Comparison of ENCODE assay signal across 8 mouse cellular contexts in genomic region chr10:85624504-85625169, GRCm38 (mm10).
DNase-seq lines count a peak whose midpoint lies in the region; ATAC-seq and TF ChIP-seq lines count a peak whose summit lies in the region.

No protein-coding gene starts in this region.

- ATAC-seq in heart, embryonic 16.5 days (replicated peaks; ENCODE audit: extremely low read depth, insufficient read depth, low FRiP score): no peak
- ATAC-seq in liver, embryonic 11.5 days (replicated peaks; ENCODE audit: low FRiP score): no peak; the same call in 1 of the 2 replicates

- H3K4me1 ChIP-seq in spleen, adult 2 months (ENCODE audit: control insufficient read depth, insufficient read depth, insufficient read length): no peaks in the 10 kb centered on the region; the same call in 1 of the 2 replicates
- no peaks in the 10 kb centered on the region for H3K4me1 ChIP-seq in embryonic fibroblast, embryonic 13.5 days (ENCODE audit: control insufficient read depth, insufficient read depth, low read length)
- H3K4me1 ChIP-seq in heart, embryonic 16.5 days (ENCODE audit: control insufficient read depth, insufficient read depth, low read length): no peaks in the 10 kb centered on the region
- no peaks in the 10 kb centered on the region for H3K4me1 ChIP-seq in liver, embryonic 11.5 days (replicated peaks; ENCODE audit: control insufficient read depth, insufficient read depth, low read length)
- peaks cover 4% of the 10 kb centered on the region for H3K4me1 ChIP-seq in testis, adult 2 months (ENCODE audit: control insufficient read depth, insufficient read depth, low read length)

- H3K4me3 ChIP-seq in spleen, adult 2 months (ENCODE audit: extremely low read depth, insufficient read depth, insufficient read length): peak overlapping the region; percentile 36; the same call in 1 of the 2 replicates
- H3K4me3 ChIP-seq in embryonic fibroblast, embryonic 13.5 days (ENCODE audit: insufficient read depth, low read length): peak overlapping the region; percentile 36
- peak overlapping the region; percentile 54 for H3K4me3 ChIP-seq in heart, embryonic 16.5 days (ENCODE audit: low read length)
- H3K4me3 ChIP-seq in liver, embryonic 11.5 days (ENCODE audit: low read depth, low read length): peak overlapping the region; percentile 38
- peak overlapping the region; percentile 76 for H3K4me3 ChIP-seq in testis, adult 2 months (ENCODE audit: control insufficient read depth, low read depth, low read length)

- peak; percentile 48; the same call in 1 of the 2 replicates for TF ChIP-seq CTCF in spleen, adult 2 months (IDR thresholded peaks at IDR 0.05; ENCODE audit: extremely low read depth, insufficient read depth, insufficient read length, insufficient replicate concordance)
- peak; percentile 92 for TF ChIP-seq CTCF in embryonic fibroblast, embryonic 13.5 days (IDR thresholded peaks at IDR 0.05; ENCODE audit: borderline replicate concordance, insufficient read depth, low read length)
- TF ChIP-seq CTCF in testis, adult 2 months (IDR thresholded peaks at IDR 0.05; ENCODE audit: control insufficient read depth, insufficient read depth, insufficient replicate concordance, low read depth, low read length): peak; percentile 43; the same call in 1 of the 2 replicates

- H3K9ac ChIP-seq in heart, embryonic 16.5 days (ENCODE audit: low read length): peak overlapping the region; percentile 31; the same call in 1 of the 2 replicates
- no peak overlapping the region for H3K9ac ChIP-seq in liver, embryonic 11.5 days (ENCODE audit: low read depth, low read length)

- H3K9me3 ChIP-seq in heart, embryonic 16.5 days (replicated peaks; ENCODE audit: control insufficient read depth, low read length): no peaks in the 10 kb centered on the region
- H3K9me3 ChIP-seq in liver, embryonic 11.5 days (ENCODE audit: control insufficient read depth, low read length): no peaks in the 10 kb centered on the region

- no peaks in the 10 kb centered on the region for H3K36me3 ChIP-seq in spleen, adult 2 months (ENCODE audit: control insufficient read depth, insufficient read depth, low read length)
- H3K36me3 ChIP-seq in heart, embryonic 16.5 days (ENCODE audit: control insufficient read depth, insufficient read depth): no peaks in the 10 kb centered on the region
- no peaks in the 10 kb centered on the region for H3K36me3 ChIP-seq in liver, embryonic 11.5 days (ENCODE audit: control insufficient read depth, insufficient read depth, low read length)
- no peaks in the 10 kb centered on the region for H3K36me3 ChIP-seq in testis, adult 2 months (ENCODE audit: control insufficient read depth, insufficient read depth, low read length)

- peak in 1 of 2 experiments; percentile 2 for DNase-seq in spleen, adult 2 months (ENCODE audit: low read depth in 1 of 2, low spot score in 2 of 2)
- DNase-seq in spleen, postnatal 4 days (ENCODE audit: low spot score in 2 of 2): no peak
- peak; percentile 51 for DNase-seq in kidney, postnatal 14 days
- peak; percentile 62 for DNase-seq in liver, embryonic 11.5 days (ENCODE audit: low spot score)
- peak; percentile 63 for DNase-seq in naive thymus-derived CD4-positive, alpha-beta T cell, adult 2 months (ENCODE audit: low read depth)

- H3K27me3 ChIP-seq in spleen, adult 2 months (ENCODE audit: control insufficient read depth, insufficient read depth, low read length): no peaks in the 10 kb centered on the region
- H3K27me3 ChIP-seq in heart, embryonic 16.5 days (ENCODE audit: control insufficient read depth, insufficient read depth, low read length): no peaks in the 10 kb centered on the region
- H3K27me3 ChIP-seq in liver, embryonic 11.5 days (replicated peaks; ENCODE audit: control insufficient read depth, insufficient read depth, low read length): no peaks in the 10 kb centered on the region
- no peaks in the 10 kb centered on the region for H3K27me3 ChIP-seq in testis, adult 2 months (ENCODE audit: control insufficient read depth, insufficient read depth, low read length)

- WGBS in spleen, adult 2 months: 6% methylated on average over 31 of the region's 31 CpGs
- 4% methylated on average over 31 of the region's 31 CpGs for WGBS in heart, embryonic 16.5 days
- 4% methylated on average over 31 of the region's 31 CpGs for WGBS in liver, embryonic 11.5 days

- no peak for TF ChIP-seq POLR2A in spleen, adult 2 months (IDR thresholded peaks at IDR 0.05; ENCODE audit: low read depth, low read length)
- TF ChIP-seq POLR2A in embryonic fibroblast, embryonic 13.5 days (IDR thresholded peaks at IDR 0.05; ENCODE audit: low read depth, low read length): no peak
- no peak for TF ChIP-seq POLR2A in testis, adult 2 months (IDR thresholded peaks at IDR 0.05; ENCODE audit: control insufficient read depth, low read depth, low read length)

- H3K4me2 ChIP-seq in heart, embryonic 16.5 days (ENCODE audit: low read depth, low read length): peak overlapping the region; percentile 79
- peak overlapping the region; percentile 72 for H3K4me2 ChIP-seq in liver, embryonic 11.5 days

- H3K27ac ChIP-seq in spleen, adult 2 months (ENCODE audit: insufficient read depth, low read length): no peak overlapping the region
- no peak overlapping the region for H3K27ac ChIP-seq in embryonic fibroblast, embryonic 13.5 days (ENCODE audit: insufficient read depth, low read length)
- H3K27ac ChIP-seq in heart, embryonic 16.5 days (ENCODE audit: low read length): no peak overlapping the region
- no peak overlapping the region for H3K27ac ChIP-seq in liver, embryonic 11.5 days (ENCODE audit: low read depth, low read length)
- no peak overlapping the region for H3K27ac ChIP-seq in testis, adult 2 months (ENCODE audit: control insufficient read depth, insufficient read depth, low read depth, low read length)

Comparison
In these comparisons a context has a peak if more than half of its experiments do, and no peak if none do; other contexts are left out.
1. DNase-seq: peak in kidney, postnatal 14 days (single experiment), liver, embryonic 11.5 days (single experiment) and naive thymus-derived CD4-positive, alpha-beta T cell, adult 2 months (single experiment); none in spleen, postnatal 4 days (0 of 2).
2. Peak in every context shown above with its lines, with median percentiles within 50 percentile points of each other: H3K4me3 ChIP-seq and CTCF ChIP-seq.